Mouse (Mus musculus): ENCODE data around the gene Cryba2.

Cryba2 gene

DNA sequence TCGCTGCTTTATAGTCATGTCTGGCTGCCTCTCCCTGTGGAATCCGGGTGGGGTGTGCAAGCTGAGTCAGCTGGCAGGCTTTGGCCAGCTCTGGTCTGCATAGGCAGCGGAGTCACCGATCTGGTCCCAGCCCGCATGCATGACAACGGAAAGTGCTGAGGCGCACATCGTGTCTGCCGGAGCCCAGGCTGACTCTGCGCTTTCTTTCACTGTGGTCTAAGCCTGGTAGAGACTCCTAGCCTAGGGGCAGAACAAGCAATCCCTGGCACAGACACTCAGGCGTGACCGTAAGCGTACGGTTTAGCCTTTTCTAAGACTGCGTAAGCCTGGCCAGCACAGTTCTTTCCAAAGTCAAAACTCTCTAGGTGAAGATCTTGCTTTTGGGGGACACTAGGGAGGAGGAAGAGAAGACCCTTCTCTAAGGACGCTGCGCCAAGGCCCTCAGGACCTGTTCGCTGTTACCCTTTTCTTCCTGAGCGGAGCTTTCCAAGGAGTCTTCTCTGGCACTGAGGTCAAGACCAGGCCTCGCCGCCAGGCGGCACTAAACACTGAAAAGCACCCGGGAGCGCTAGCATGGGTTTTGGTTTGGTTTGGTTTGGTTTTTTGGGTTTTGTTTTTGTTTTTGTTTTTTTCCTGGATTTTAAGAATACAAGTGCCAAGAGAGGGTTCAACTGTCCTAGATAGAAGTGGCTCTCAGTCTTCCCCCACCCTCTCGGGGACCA is at the start of gene Cryba2:
TSS of gene Cryba2 (minus strand) at position 10 of the 722 bp plus-strand sequence.
- no peak for DNase-seq (ENCODE audit: extremely low read depth, insufficient read length, low spot score)

DNA sequence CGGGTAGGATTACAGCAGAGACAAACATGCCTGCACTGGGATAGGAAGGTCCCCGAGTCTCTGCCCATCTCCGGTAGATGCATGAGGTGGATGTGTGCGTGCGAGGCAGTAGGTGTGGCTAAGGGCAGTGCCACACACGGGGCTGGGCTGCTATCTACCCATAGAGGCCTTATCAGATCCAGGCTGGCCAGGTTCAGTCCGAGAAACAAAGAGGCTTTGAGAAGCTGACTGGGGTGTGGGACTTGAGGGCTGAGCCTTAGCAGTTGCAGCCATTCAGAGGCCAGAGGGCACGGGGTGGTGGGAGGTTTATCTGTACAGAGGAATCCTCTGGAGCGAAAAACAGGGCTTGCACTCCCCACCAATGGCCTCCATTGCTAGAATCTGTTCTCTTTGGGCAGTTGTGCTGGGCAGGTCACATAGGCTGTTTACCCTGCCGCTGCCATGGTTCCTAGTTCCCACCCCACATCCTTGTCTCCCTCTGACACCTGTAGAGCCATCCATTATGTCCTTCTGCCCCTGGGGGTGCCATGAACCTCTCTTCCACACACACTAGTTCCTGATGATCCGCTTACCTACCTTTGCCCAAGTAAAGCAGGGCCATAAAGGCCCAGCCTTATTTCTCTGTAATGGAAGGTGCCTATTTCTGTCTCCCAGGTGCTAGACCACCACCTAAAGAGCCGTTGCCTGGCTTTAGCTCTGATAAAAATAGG is 48.9 kb upstream of the Cryba2 start:
- no peak for DNase-seq (ENCODE audit: extremely low read depth, insufficient read length, low spot score)

DNA sequence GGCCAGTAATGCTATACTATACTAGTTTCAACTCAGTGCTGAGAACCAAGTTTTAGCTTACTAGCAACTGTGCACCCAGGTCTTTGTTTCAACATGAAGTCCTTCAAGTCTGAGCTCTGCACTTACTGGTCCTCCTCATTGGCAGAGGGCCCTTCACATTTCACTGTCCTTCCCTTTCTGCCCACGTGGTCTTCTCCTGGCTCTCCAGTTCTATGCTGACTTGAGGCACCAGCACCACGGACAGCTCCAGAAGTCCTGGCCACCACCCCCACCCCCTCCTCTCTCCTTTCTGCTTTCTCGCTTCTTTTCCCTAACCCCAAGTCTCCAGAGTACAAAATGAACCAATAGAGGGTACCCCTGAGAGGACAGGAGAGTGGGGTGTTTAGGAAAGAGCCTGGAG is 46.8 kb upstream of the Cryba2 start:
- DNase-seq (ENCODE audit: extremely low read depth, insufficient read length, low spot score): no peak

DNA sequence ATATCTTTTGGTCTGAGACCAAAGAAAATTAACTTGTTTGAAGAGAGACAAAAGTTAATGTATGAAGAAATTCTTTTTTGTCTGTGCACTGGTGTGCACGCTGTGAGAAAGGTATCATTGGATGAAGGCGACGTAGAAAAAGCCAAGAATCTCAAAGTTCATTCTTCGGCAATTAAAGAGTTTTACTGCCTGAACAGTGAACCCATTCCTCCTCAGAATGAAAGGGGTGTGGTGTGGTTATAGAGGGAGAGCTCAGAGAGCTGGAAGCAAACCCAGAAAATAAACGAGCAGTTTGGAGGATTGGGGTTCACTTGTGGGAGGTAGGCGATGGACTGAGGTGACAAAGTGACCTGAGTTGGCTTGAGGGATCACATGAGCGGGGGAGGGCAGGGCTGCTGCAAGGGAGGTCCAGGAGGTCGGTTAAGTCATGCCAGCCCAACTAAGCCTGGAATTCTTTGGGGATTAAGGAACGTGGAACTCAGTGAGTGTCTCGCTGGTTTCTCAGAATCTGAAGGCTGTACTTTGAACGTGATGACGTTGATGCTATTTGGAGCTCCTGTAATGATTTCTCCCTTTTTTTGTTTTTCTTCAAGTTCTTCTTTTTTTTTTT is 43.4 kb upstream of the Cryba2 start:
- DNase-seq (ENCODE audit: extremely low read depth, insufficient read length, low spot score): no peak

DNA sequence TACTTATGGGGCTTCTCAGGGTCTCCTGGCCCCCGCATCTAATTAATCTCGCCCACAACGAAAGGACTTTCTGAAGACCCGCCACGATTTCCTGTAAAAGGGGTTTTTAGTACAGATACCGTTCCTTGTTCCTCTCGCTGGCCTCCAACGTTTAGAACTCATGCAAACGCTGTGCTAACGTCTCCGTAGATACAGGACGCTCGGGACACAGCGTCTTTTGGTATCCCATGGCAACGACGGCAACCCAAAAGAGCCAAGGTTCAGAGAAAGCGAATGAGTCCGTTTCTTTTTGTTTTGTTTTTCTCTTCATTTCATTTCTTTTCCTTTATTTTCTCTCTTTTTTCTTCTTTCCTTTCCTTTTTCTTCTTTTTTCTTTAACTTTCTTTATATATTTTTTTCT is 42.5 kb upstream of the Cryba2 start, which contains the start of gene Cfap65:
TSS of gene Cfap65 (minus strand) at position 198 of the 400 bp plus-strand sequence.
- DNase-seq (ENCODE audit: extremely low read depth, insufficient read length, low spot score): no peak

DNA sequence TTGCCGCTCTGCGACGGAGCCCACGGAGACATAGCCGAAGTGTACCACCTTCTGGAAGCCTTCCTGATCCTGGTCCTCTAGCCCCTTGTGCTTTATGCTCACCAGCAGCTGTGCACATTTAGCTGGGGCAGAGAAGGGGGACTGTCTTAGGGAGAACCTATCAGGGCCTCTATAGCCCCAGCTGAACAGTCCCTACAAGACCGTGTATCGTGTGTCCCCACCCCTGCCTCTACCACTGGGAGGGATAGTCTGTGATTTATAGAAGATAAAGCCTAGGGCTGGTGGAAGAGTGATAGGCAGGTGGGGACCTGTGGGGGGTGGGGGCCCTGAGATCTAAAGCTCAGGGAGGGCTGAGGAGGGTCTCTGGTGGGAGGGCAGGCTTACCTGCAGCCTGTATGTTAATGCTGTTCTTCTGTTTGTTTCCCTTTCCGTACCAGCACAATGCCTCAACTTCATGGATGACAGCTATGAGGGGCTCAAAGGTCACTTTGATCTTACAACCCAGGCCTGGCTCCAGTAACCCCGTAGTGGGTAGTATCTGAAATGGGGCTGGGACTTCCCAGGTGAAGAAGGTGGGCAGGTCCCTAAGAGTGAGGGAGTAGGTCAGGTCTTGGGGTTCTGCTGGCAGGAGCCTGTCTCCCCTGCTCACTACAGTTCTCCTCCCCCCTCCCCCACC is 34.8 kb upstream of the Cryba2 start:
- DNase-seq (ENCODE audit: extremely low read depth, insufficient read length, low spot score): no peak

DNA sequence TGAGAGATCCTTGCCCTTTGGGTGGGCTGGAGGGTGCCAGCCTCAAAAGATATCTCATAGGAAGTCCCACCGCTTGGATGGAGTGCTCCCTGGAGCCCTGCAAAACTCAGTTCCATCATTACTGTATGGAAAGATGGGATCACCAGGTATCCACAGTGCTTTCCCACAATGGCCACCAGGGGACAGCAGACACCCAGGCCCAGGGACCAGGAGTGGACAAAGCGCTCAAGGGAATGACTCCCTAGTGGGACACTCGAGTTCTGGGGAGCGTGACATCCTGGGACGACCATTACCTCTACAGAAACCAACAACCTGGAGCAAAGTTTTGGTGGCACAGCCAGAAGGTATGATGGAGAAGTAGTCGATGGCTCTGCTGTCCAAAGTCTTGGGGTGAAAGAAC is 33.8 kb upstream of the Cryba2 start:
- DNase-seq (ENCODE audit: extremely low read depth, insufficient read length, low spot score): no peak

DNA sequence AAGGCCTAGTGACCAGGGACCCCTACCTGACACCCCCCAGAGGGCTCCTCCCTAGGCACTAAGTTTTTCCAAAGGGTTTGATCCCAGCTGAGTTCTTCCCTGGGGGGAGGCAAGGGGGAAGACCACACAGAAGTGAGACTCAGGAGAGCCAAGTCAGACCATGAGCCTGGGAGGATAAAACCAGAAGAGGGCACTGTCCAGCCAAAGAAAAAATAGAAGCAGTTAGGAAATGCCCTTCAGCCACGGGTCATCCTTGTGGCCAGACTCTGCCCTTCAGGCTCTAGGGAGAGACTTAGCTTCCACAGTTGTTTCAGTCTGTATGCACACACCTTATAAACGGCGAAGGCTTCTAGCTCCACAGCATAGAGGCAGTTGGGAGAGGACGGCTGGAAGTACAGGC is 31.5 kb upstream of the Cryba2 start:
- DNase-seq (ENCODE audit: extremely low read depth, insufficient read length, low spot score): no peak

DNA sequence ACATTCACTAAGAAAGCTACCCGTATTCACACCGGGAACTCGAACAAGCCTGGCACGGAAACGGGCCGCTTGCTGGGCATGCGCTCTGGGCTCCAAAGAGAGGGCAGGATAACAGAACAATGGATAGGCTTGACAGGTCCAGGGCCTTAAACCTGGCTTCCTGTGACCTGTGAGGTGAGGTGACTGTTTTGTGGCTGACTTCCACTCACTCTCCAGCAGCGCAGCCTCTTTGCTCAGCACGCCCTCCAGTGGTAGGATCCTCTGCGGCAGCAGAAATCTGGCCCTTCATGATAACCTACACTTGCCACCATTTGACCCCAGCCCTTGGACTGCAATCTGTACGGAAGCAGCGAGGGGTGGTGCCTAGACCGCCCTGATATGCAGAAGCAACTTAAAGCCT is 22.8 kb upstream of the Cryba2 start:
- DNase-seq (ENCODE audit: extremely low read depth, insufficient read length, low spot score): no peak

DNA sequence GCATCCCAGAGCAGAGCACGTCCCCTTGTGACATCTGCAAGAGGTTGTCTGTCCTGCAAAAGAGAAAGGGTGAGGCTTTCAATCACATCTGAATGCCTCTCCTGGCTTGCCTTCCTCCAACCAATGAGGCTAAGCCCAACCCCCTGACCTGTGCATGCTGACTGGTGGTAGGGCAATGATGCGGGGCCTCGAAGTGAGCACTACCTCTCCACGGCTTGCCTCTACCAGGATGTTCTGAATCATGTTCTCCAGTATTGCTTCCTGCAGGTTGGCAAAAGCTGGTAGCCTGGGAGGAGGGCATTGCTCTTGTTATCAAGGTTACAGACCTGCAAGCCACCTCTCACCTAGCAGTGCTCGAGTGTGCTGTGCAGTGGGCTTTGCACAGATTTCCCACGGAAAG is 9.2 kb upstream of the Cryba2 start:
- no peak for DNase-seq (ENCODE audit: extremely low read depth, insufficient read length, low spot score)

DNA sequence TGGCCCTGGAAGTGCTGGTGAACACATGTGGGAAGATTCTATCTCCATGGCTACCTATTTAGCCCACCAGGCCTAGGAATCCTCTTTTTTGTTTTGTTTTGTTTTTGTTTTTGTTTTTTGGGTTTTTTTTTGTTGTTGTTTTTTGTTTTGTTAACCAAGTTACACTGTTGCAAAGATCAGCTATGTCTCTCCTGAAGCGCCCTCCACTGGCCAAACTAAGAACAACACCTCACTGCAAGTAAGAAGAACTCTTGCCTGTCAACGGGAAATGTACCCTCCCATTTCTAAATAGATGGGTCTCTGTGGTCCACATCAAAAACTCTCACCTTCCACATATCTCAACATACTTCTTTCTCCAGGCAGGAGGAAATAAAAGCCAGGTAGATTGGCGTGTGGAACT is 8.7 kb upstream of the Cryba2 start:
- DNase-seq (ENCODE audit: extremely low read depth, insufficient read length, low spot score): no peak

DNA sequence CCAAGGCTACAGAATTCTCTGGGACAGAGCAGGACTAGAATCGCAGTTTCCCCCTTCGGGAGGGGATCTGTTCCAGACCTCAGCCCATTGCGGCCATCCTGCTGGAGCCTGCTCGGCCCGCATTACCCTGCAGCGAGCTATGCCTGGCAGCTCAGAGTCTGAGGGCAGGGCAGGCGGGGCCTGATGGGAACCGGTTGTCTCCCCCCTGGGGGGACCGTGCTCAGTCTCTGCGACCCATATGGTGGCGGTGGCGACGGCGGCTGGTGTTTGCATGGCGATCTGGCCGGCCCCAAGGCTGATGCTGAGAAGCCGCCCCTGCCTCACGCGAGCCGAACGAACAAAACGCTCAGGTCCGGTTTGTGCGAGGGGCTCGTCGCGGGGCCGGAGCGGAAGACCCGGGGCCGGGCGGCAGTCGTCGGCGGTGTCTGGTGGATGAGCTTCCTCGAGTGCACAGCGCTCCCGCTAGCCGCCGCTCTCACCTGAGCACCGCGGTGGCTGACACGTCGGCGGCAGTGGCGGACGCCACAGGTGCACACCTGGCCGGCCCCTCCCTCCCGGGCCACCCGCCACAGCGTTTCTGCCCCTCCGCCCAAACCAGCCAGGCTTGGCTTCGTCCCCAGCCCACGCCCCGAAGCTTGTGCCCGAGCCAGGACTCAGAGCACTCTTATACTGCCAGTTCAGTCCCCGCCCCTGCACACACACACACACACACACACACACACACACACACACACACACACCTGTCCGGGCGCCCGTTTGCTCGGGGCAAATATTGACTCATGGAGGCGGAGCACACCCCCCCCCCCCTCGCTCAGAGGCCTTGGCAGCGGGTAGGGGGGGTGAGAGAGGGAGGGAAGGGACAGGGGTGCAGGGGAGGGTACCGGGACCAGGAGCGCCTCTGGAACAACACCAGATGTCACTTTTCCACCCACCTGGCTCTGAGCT is 7.7 kb upstream of the Cryba2 start:
- DNase-seq (ENCODE audit: extremely low read depth, insufficient read length, low spot score): no peak

DNA sequence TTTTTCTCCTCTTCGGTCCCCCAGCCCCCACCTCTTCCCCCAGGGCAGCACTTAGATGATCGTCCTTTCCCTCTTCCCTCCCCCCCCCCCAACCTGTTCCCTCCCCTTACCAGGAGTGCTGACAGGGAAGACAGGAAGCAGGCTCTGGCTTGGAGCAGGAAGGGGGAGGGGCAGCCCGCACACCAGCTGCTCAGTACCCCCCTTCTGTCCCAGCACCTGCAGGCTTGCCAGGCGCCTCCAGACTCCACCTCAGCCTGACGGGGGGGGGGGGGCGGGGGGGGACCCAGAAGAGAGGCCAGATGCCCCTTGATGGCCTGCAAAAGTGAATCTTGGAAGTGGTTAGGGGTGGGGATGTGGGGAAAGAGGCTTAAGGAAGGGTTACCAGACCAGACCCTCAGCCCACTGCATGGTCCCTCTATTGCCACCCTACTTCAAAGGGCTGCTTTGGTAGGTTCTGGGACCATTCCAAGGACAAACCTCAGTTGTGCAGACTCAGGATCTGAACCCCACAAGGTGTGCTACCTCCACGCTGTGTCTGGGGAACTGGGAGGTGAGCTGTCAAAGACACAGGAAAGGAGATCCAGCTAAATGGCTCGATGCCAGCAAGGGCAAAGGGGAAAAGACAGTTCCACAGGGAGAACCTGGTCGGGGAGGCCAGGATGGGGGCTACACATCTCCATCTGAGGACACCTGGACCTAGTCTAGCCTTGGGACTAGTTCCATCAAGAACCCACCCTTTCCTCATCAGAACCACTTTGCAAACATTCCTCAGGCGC is 5.9 kb upstream of the Cryba2 start:
- no peak for DNase-seq (ENCODE audit: extremely low read depth, insufficient read length, low spot score)

DNA sequence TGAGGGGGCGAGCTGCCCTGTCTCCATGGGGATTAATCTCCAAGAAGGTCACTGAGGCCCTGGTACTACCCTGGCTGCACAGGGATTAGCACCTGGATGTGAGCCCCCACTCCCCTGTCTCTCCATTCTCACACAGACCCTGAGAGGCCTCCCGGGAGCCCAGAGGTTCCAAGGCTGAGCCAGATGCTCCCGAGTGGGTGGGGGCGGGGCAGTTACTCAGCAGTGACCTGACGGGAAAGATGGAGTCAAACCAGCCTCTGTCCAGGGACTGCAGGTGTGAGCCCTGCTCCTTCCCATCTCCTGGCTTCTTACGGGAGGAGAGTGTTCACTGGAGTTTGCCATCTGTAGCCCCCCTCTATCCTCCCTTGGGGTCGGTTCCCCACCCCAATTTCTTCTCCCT is 5.0 kb upstream of the Cryba2 start:
- no peak for DNase-seq (ENCODE audit: extremely low read depth, insufficient read length, low spot score)

DNA sequence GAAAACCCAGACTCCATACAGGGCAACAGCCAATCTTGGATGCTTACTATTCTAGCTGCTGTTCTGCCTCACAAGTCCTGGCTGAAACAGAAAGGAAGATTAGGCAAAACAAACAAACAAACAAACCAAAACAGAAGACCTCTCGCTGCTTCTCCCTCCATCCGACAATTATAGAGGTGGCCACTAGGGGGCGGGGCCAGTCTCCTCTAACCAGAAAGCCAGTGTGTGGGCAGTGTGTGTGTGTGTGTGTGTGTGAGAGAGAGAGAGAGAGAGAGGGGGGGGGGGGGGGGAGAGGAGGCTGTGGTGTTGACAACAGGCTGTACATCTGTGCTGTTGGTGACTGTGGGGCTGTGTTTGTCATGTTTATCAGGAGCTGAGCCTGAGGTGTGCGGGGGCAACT is 2.0 kb upstream of the Cryba2 start:
- DNase-seq (ENCODE audit: extremely low read depth, insufficient read length, low spot score): no peak

DNA sequence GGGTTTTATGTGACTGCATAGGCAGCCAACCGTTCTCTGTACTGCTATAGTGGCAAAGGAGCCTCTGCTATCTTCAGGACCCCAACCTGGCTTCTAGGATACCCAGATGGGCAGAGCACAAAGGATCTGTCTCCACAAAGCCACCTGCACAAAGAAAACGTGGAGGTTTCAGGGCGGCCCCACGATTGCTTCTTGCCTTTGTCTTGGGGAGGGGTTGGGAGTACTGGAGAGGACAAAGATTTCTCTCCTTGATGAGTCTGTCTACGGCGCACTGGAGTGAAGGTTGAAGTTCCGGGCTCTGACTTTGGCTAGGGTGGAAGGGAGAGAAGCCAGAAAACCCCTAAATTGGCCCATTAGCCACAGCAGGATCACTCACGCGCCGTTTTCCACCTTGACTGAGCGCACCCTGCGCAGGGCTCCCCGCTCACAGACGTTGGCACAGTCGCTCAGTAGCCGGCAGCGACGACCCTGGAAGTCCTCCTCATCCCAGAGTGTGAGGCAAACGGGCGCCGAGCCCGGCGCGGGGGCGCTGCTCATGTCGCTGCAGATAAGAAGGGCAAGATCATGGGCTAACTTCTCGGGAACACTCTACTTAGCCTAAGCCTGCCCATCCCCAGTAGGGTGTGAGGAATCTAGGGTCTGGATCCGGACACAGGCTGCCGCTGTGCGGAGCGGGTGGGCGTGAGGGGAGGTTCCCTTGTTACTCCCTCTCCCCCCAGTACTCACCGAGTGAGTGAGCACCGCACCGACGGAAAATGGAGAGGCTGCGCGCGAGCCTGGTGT is 401 bp downstream of the Cryba2 start:
- DNase-seq (ENCODE audit: extremely low read depth, insufficient read length, low spot score): no peak

DNA sequence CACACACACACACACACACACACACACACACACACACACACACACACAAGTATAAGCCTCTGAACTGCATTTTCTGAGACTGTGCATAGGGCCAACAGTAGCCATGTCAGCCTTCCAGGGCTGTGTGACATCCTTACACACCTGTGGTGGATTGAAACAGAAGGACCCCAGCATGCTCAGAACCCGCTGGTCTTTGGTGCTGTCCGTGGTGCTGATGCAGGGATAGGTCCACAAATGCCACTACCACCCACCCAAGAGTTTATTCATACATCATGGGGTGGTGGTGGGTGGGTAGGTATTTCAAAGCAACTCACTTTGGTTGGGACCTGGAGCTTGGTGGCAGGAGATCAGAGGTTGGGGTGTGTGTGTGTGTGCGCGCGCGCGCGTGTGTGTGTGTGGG is 1.4 kb downstream of the Cryba2 start:
- DNase-seq (ENCODE audit: extremely low read depth, insufficient read length, low spot score): no peak

DNA sequence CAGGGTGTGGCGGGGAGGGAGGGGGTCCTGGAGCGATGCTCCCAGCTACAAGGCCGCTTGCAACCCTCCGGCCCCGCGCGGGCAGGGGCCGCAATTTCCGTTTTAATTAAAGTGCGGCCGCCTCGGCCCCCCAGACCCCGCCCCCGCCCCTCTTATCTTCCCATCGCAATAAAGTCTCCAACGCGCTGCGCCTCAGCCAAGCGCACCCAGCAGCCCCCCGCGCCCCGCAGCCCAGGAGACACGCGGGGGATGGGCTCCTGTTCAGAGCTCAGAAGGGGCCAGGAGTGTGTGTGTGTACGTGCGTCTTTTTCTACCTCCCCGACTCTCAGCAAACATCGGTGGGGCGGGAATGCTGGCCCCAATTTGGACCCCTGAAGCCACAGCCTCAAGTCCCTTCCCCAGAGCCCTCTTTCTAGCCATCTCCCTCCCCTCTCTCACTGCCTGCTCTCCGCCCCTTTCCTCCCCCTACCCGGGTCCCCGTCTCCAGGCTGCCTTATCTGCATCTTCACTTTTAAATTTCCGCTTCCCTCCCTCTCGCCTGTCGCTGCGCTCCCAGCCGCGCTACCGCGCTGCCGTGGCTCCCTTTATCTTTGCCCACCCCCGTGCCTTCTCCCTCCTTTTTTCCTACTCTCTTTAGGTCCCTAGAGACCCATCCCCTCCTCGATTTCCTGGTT is 7.4 kb downstream of the Cryba2 start, which contains the start of gene Fev:
TSS of gene Fev (minus strand) at position 51 of the 674 bp plus-strand sequence.
- DNase-seq (ENCODE audit: extremely low read depth, insufficient read length, low spot score): no peak

Measured in 3134 (cell line).